Mouse (Mus musculus) cerebellum, adult 9-10 months (tissue): ENCODE measurements around the gene Alpk1.

Experiments used
- DNase-seq: peaks from one replicate; pipeline ENCODE4 v3.0.0; 2022

Alpk1 gene

DNA sequence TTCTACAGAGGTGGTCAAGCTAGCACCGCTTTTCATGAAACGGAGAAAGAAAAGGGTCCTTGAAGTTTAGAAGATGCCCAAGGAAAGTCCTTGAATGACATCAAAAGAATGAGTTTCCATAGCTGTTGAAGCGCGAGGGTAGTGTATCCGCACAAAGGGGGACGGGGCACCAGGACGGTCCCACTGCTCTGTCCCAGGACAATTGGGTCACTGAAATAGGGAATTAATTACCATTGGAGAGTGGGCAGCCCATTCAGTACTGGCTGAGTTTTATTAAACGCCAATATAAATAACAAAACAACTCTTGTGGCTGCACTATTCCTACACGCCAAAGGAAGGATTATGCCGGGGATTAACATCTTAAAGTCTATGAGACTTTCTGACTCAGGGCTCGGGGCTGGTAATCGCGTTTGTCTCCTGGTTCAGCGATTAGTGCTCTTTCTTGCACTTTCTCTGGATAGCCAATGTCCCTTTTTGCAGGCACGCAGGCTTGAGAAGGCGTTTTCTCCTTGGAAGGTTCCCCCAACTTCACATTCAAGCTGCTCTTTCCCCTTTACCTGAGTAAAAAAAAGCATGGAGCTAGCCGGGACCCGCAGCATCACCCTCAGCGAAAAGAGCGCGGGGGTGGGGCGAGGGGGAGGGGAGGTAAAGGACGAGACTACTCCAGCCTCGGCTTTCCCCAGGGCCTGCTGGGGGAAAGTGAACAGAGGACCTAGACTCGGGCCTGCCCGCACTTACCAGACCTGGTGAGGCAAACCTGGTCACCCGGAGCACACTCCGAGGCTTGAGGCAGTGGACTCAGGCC lies 153.0 kb downstream of the Alpk1 start:
- DNase-seq: no peak

DNA sequence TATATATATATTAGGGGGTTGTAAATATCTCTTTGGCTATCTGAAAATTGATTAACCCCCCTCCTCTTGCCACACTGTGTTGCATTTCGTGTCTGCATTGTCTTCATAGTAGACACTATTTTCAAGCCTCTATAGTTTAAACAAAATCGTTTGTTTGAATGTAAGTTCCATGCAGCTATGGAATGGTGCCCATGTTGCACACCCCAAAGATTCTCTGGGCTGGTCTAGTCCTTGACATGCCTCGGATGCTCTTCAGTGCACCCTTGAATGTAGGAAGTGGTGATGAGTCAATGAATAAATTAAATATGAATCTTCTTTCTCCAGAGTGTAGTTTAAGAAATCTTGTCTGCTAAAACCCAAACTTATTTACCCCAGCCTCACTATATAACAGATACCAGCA lies 153.8 kb downstream of the Alpk1 start:
- no peak for DNase-seq

- DNase-seq: no peak
Measured at GRCm38 (mm10) chr3:127625701-127626399, 154.5 kb downstream of the Alpk1 start.

GRCm38 (mm10) chr3:127625296-127625695 lies 155.0 kb downstream of the Alpk1 start:
- DNase-seq: no peak
